In genomic region chr7:44819863-44820262, GRCm38 (mm10) we compare ENCODE assay signal across 8 mouse cellular contexts. TPM values are rescaled to one million over a fixed set of nuclear protein-coding genes. Genes with fewer than 3 reads are reported as not detected.
DNase-seq lines count a peak whose midpoint lies in the region; ATAC-seq and TF ChIP-seq lines count a peak whose summit lies in the region.

No protein-coding gene starts in this region.

- H3K27ac ChIP-seq in kidney, embryonic 14.5 days (ENCODE audit: low read depth, low read length) = no peak overlapping the region
- no peak overlapping the region for H3K27ac ChIP-seq in heart, postnatal 0 days (ENCODE audit: low read depth)

- no peak for TF ChIP-seq CTCF in heart, postnatal 0 days (IDR thresholded peaks at IDR 0.05; ENCODE audit: low read depth)

- peaks cover 33% of the 10 kb centered on the region for H3K4me1 ChIP-seq in kidney, embryonic 14.5 days (ENCODE audit: control insufficient read depth, insufficient read depth, low read length)
- peaks cover 42% of the 10 kb centered on the region for H3K4me1 ChIP-seq in heart, postnatal 0 days (ENCODE audit: control insufficient read depth, insufficient read depth)

- DNase-seq in kidney, adult 11 months = peak; percentile 3
- peak; percentile 17 for DNase-seq in urinary bladder, adult 2 months (ENCODE audit: low spot score)
- DNase-seq in urinary bladder, adult 18-20 months (ENCODE audit: low spot score in 2 of 2) = no peak
- no peak for DNase-seq in heart, postnatal 0 days (ENCODE audit: low spot score)
- peak; percentile 20 for DNase-seq in skeletal muscle tissue, adult 2 months (ENCODE audit: low read depth, low spot score)
- no peak for DNase-seq in B cell, adult 2 months
- DNase-seq in yolk sac, embryonic 10.5 days (ENCODE audit: low spot score) = no peak

- H3K4me3 ChIP-seq in kidney, embryonic 14.5 days (ENCODE audit: low read length) = no peak overlapping the region
- H3K4me3 ChIP-seq in heart, postnatal 0 days (ENCODE audit: low read depth, low read length) = no peak overlapping the region

- ATAC-seq in kidney, embryonic 14.5 days (ENCODE audit: low FRiP score, low TSS enrichment) = no peak
- ATAC-seq in heart, postnatal 0 days (ENCODE audit: insufficient read depth, low read depth) = no peak

- 48% methylated on average over 5 of the region's 5 CpGs for WGBS in kidney, embryonic 14.5 days
- 27% methylated on average over 5 of the region's 5 CpGs for whole genome bisulfite sequencing in heart, postnatal 0 days

- no peak overlapping the region for H3K4me2 ChIP-seq in kidney, embryonic 14.5 days (replicated peaks; ENCODE audit: low read depth, low read length)
- 0 out of 2 replicates have a peak overlapping the region, but pooled peaks have one; percentile 85 for H3K4me2 ChIP-seq in heart, postnatal 0 days (ENCODE audit: low read depth, low read length)

- no peak overlapping the region for H3K9ac ChIP-seq in kidney, embryonic 14.5 days (ENCODE audit: low read depth, low read length)
- no peak overlapping the region for H3K9ac ChIP-seq in heart, postnatal 0 days (replicated peaks; ENCODE audit: low read depth, low read length)

- H3K27me3 ChIP-seq in kidney, embryonic 14.5 days (ENCODE audit: control insufficient read depth, insufficient read depth, low read length) = no peaks in the 10 kb centered on the region
- H3K27me3 ChIP-seq in heart, postnatal 0 days (ENCODE audit: control insufficient read depth, insufficient read depth, low read length) = no peaks in the 10 kb centered on the region

- H3K9me3 ChIP-seq in kidney, embryonic 14.5 days (ENCODE audit: control insufficient read depth, low read length) = no peaks in the 10 kb centered on the region
- no peaks in the 10 kb centered on the region for H3K9me3 ChIP-seq in heart, postnatal 0 days (replicated peaks; ENCODE audit: control insufficient read depth, low read length)

- TF ChIP-seq EP300 in heart, postnatal 0 days (IDR thresholded peaks at IDR 0.05; ENCODE audit: low read depth) = no peak

- H3K36me3 ChIP-seq in kidney, embryonic 14.5 days (ENCODE audit: control insufficient read depth, insufficient read depth, low read length) = peaks cover 3% of the 10 kb centered on the region; the same call in 1 of the 2 replicates
- H3K36me3 ChIP-seq in heart, postnatal 0 days (replicated peaks; ENCODE audit: control insufficient read depth, insufficient read depth, low read length) = no peaks in the 10 kb centered on the region

RNA-seq across cellular contexts. Expression of gene Atf5, which starts 3.4 kb away (rescaled TPM):
- 2.5 and 6.3 TPM in 2 replicates for polyA plus RNA-seq in kidney, embryonic 14.5 days (2014; fragmentation: Nextera tagmentation; extraction: Ambion mirVana)
- polyA plus RNA-seq in urinary bladder, adult 2 months (2012; rRNA removed) = 43.4 and 63.6 TPM in 2 replicates
- 5.6 and 16.0 TPM in 2 replicates for total RNA-seq in heart, postnatal 0 days (2014; rRNA removed; ENCODE audit: low replicate concordance)
- polyA plus RNA-seq in heart, postnatal 0 days (2015; fragmentation: Nextera tagmentation; extraction: Ambion mirVana) = 3.0 and 3.5 TPM in 2 replicates

RNA-seq across cellular contexts. Expression of gene Il4i1, which starts 3.7 kb away (rescaled TPM):
- 1.7 and 2.0 TPM in 2 replicates for polyA plus RNA-seq in kidney, embryonic 14.5 days (2014; fragmentation: Nextera tagmentation; extraction: Ambion mirVana)
- polyA plus RNA-seq in urinary bladder, adult 2 months (2012; rRNA removed) = 1.7 and 2.5 TPM in 2 replicates
- total RNA-seq in heart, postnatal 0 days (2014; rRNA removed; ENCODE audit: low replicate concordance) = not detected in 2 replicates
- polyA plus RNA-seq in heart, postnatal 0 days (2015; fragmentation: Nextera tagmentation; extraction: Ambion mirVana) = 0.93 and 1.1 TPM in 2 replicates

RNA-seq across cellular contexts. Expression of gene Nup62, which starts 4.0 kb away (rescaled TPM):
- 59.5 and 61.9 TPM in 2 replicates for polyA plus RNA-seq in kidney, embryonic 14.5 days (2014; fragmentation: Nextera tagmentation; extraction: Ambion mirVana)
- polyA plus RNA-seq in urinary bladder, adult 2 months (2012; rRNA removed) = 30.5 and 34.7 TPM in 2 replicates
- 75.3 and 78.0 TPM in 2 replicates for total RNA-seq in heart, postnatal 0 days (2014; rRNA removed; ENCODE audit: low replicate concordance)
- polyA plus RNA-seq in heart, postnatal 0 days (2015; fragmentation: Nextera tagmentation; extraction: Ambion mirVana) = 37.6 and 40.9 TPM in 2 replicates

RNA-seq across cellular contexts. Expression of gene Akt1s1, which starts 28.9 kb away (rescaled TPM):
- 51.4 and 86.5 TPM in 2 replicates for polyA plus RNA-seq in kidney, embryonic 14.5 days (2014; fragmentation: Nextera tagmentation; extraction: Ambion mirVana)
- polyA plus RNA-seq in urinary bladder, adult 2 months (2012; rRNA removed) = 93.8 and 99.5 TPM in 2 replicates
- total RNA-seq in heart, postnatal 0 days (2014; rRNA removed; ENCODE audit: low replicate concordance) = 81.8 and 137 TPM in 2 replicates
- 91.3 and 91.8 TPM in 2 replicates for polyA plus RNA-seq in heart, postnatal 0 days (2015; fragmentation: Nextera tagmentation; extraction: Ambion mirVana)

RNA-seq across cellular contexts. Expression of gene Tbc1d17, which starts 29.0 kb away (rescaled TPM):
- 57.0 and 65.3 TPM in 2 replicates for polyA plus RNA-seq in kidney, embryonic 14.5 days (2014; fragmentation: Nextera tagmentation; extraction: Ambion mirVana)
- 67.3 and 68.9 TPM in 2 replicates for polyA plus RNA-seq in urinary bladder, adult 2 months (2012; rRNA removed)
- total RNA-seq in heart, postnatal 0 days (2014; rRNA removed; ENCODE audit: low replicate concordance) = 43.5 and 101 TPM in 2 replicates
- 51.7 and 57.5 TPM in 2 replicates for polyA plus RNA-seq in heart, postnatal 0 days (2015; fragmentation: Nextera tagmentation; extraction: Ambion mirVana)

Comparison
In these comparisons a context has a peak if more than half of its experiments do, and no peak if none do; other contexts are left out.
1. DNase-seq: peak in kidney, adult 11 months (single experiment), urinary bladder, adult 2 months (single experiment) and skeletal muscle tissue, adult 2 months (single experiment); none in urinary bladder, adult 18-20 months (0 of 2), heart, postnatal 0 days (single experiment), B cell, adult 2 months (0 of 2) and yolk sac, embryonic 10.5 days (single experiment).